Mouse (Mus musculus): Measurements from ENCODE around the gene Snrnp35.

- TF ChIP-seq CTCF (IDR thresholded peaks at IDR 0.05; ENCODE audit: borderline replicate concordance, control insufficient read depth, extremely low read depth, insufficient read depth, low read length, poor library complexity) (no peak), POLR2A (IDR thresholded peaks at IDR 0.05; ENCODE audit: control insufficient read depth, extremely low read depth, insufficient read depth, low read length, poor library complexity) (no peak)
Measured at GRCm38 (mm10) chr5:124442628-124443027, 40.3 kb upstream of the Snrnp35 start.

Measured in thymus, adult 2 months (tissue).